27 mouse cellular contexts compared by ENCODE assay signal in genomic region chr11:78462669-78463068, GRCm38 (mm10). TPM values are rescaled to one million over a fixed set of nuclear protein-coding genes. Genes with fewer than 3 reads are reported as not detected.
"Had no signal": no experiment of that assay in that cellular context is flagged by ENCODE, and none has a peak within 500 bp of the region (broad histone marks: within the 10 kb centered on the region; RNA-seq: fewer than 3 reads in every experiment).

No protein-coding gene starts in this region.

- H3K27ac ChIP-seq: liver, embryonic 15.5 days; lung, embryonic 15.5 days; macrophage; midbrain, embryonic 13.5 days; midbrain, embryonic 15.5 days; neural tube, embryonic 12.5 days; stomach, embryonic 15.5 days; stomach, postnatal 0 days had no signal

- H3K9ac ChIP-seq: liver, embryonic 15.5 days; liver, postnatal 0 days; lung, embryonic 15.5 days; midbrain, embryonic 13.5 days; midbrain, embryonic 15.5 days; neural tube, embryonic 12.5 days; stomach, embryonic 15.5 days had no signal

- DNase-seq: liver, postnatal 0 days; lung, adult 2 months; lung, postnatal 14 days; lung, postnatal 36 days; right cerebral cortex, postnatal 14 days; right cerebral cortex, postnatal 4 days; thymus, adult 18-20 months; thymus, postnatal 14 days; thymus, postnatal 36 days had no signal

- H3K4me3 ChIP-seq: liver, embryonic 15.5 days; lung, embryonic 15.5 days; megakaryocyte, embryonic 14.5 days; midbrain, embryonic 13.5 days; midbrain, embryonic 15.5 days; neural tube, embryonic 12.5 days; stomach, embryonic 15.5 days had no signal

- H3K36me3 ChIP-seq: liver, embryonic 15.5 days; lung, embryonic 15.5 days; midbrain, embryonic 13.5 days; midbrain, embryonic 15.5 days; neural tube, embryonic 12.5 days; stomach, embryonic 15.5 days had no signal

- H3K27me3 ChIP-seq: liver, embryonic 15.5 days; lung, embryonic 15.5 days; midbrain, embryonic 13.5 days; midbrain, embryonic 15.5 days; neural tube, embryonic 12.5 days; stomach, embryonic 15.5 days had no signal

- H3K9me3 ChIP-seq: liver, embryonic 15.5 days; lung, embryonic 15.5 days; midbrain, embryonic 13.5 days; midbrain, embryonic 15.5 days; stomach, embryonic 15.5 days had no signal

- H3K4me2 ChIP-seq: liver, embryonic 15.5 days; lung, embryonic 15.5 days; midbrain, embryonic 11.5 days; midbrain, embryonic 13.5 days; midbrain, embryonic 15.5 days; neural tube, embryonic 12.5 days; stomach, embryonic 15.5 days had no signal

- ATAC-seq: liver, postnatal 0 days; midbrain, embryonic 13.5 days; midbrain, embryonic 15.5 days had no signal

RNA-seq across cellular contexts. Expression of gene Slc46a1, which starts 2.8 kb away (rescaled TPM):
- total RNA-seq: neutrophil, adult 5-6 weeks had no signal

RNA-seq across cellular contexts. Expression of gene Sarm1, which starts 34.9 kb away (rescaled TPM):
- total RNA-seq: monocyte, adult 5-6 weeks had no signal

RNA-seq across cellular contexts. Expression of gene Vtn, which starts 36.2 kb away (rescaled TPM):
- total RNA-seq: megakaryocyte progenitor cell, adult 5-6 weeks; monocyte, adult 5-6 weeks; neutrophil, adult 5-6 weeks had no signal
- polyA plus RNA-seq: macrophage had no signal

RNA-seq across cellular contexts. Expression of gene Sebox, which starts 40.6 kb away (rescaled TPM):
- total RNA-seq: megakaryocyte progenitor cell, adult 5-6 weeks; monocyte, adult 5-6 weeks; neutrophil, adult 5-6 weeks had no signal
- polyA plus RNA-seq: lung, embryonic 15.5 days; lung, postnatal 0 days; macrophage; midbrain, embryonic 11.5 days; midbrain, embryonic 13.5 days; midbrain, postnatal 0 days; neural tube, embryonic 12.5 days; neural tube, embryonic 14.5 days; spleen, adult 2 months; stomach, embryonic 15.5 days; testis, adult 2 months had no signal

RNA-seq across cellular contexts. Expression of gene Slc13a2, which starts 40.7 kb away (rescaled TPM):
- total RNA-seq: midbrain, postnatal 0 days; monocyte, adult 5-6 weeks had no signal
- polyA plus RNA-seq: midbrain, embryonic 11.5 days; midbrain, embryonic 13.5 days; midbrain, embryonic 15.5 days; midbrain, postnatal 0 days; neural tube, embryonic 12.5 days; neural tube, embryonic 14.5 days had no signal
